Mouse (Mus musculus) cerebellum, adult 2 months (tissue): ENCODE measurements around the gene Soga3. TPM values are rescaled to one million over a fixed set of nuclear protein-coding genes. Genes with fewer than 3 reads are reported as not detected.

Experiments
- DNase-seq, 2 experiments: peaks; one replicate each; pipeline ENCODE4 v3.0.0; 2021
- H3K27ac ChIP-seq: fragments of 200-500 bp; 2 replicates; pipeline ENCODE4 v1.5.1; 2012; ENCODE audit warnings: low read length, control low read depth, inconsistent platforms; ENCODE audit not compliant: insufficient read depth
- H3K27me3 ChIP-seq: fragments of 200-500 bp; 2 replicates; pipeline ENCODE4 v1.6.1; 2012; ENCODE audit warnings: inconsistent platforms, mild to moderate bottlenecking, low read length, moderate library complexity; ENCODE audit not compliant: control insufficient read depth, insufficient read depth
- H3K4me1 ChIP-seq: fragments of 200-500 bp; 2 replicates; pipeline ENCODE4 v1.6.1; 2011; ENCODE audit warnings: low read length; ENCODE audit not compliant: control insufficient read depth, insufficient read depth
- H3K4me3 ChIP-seq: fragments of 200-500 bp; replicated peaks from 2 replicates; pipeline ENCODE3; 2011; ENCODE audit warnings: mild to moderate bottlenecking, low read depth, low read length, control low read depth; ENCODE audit not compliant: insufficient read depth
- CTCF ChIP-seq: fragments of 200-500 bp; IDR thresholded peaks from 2 replicates; pipeline ENCODE4 v1.5.1; 2011; ENCODE audit warnings: low read depth, mild to moderate bottlenecking, control low read depth, low read length, moderate library complexity, borderline replicate concordance; ENCODE audit not compliant: insufficient read depth
- POLR2A ChIP-seq: fragments of 200-500 bp; IDR thresholded peaks from 2 replicates; pipeline ENCODE4 v1.6.1; 2011; ENCODE audit warnings: low read length, control low read depth, borderline replicate concordance; ENCODE audit not compliant: insufficient read depth
- WGBS: fragments of 180-500 bp; shearing (Covaris S2); methylation state at CpG from one replicate; pipeline ENCODE4 v1.1.7; 2018; 5-methylcytosine and 5-hydroxymethylcytosine counted together
- polyA plus RNA-seq: library from polyadenylated mRNA; depleted of rRNA; stranded (reverse); fragments of >200 nt; gene quantifications from 2 replicates; pipeline ENCODE4 v1.2.3, GENCODE M21; 2012; rRNA removed

Soga3 gene
- polyA plus RNA-seq, 1 experiment, result 37.3 TPM

- no peak for DNase-seq
- Histone ChIP-seq H3K27me3 (no peaks in the 10 kb centered on the region), H3K4me1 (no peaks in the 10 kb centered on the region), H3K27ac (no peak overlapping the region), H3K4me3 (no peak overlapping the region)
- WGBS, result 60% methylated on average over 3 of the region's 3 CpGs
- TF ChIP-seq POLR2A (no peak), CTCF (no peak)
Observed at GRCm38 (mm10) chr10:29208735-29209134, 65.1 kb downstream of the Soga3 start.

GRCm38 (mm10) chr10:29211453-29211852 lies 67.8 kb downstream of the Soga3 start, which contains the start of gene 9330159F19Rik:
TSS of gene 9330159F19Rik (plus strand) at chr10:29211606.
- peak in 1 of 2 experiments; percentile 19 for DNase-seq
- peak within 1 kb of the TSS; percentile 28 for H3K4me3 ChIP-seq
- WGBS, result 35% methylated on average over 4 of the region's 4 CpGs
- no peak within 1 kb of the TSS; the same call in 1 of the 2 replicates for H3K27ac ChIP-seq
- no peaks in the 10 kb centered on the region for H3K27me3 ChIP-seq
- TF ChIP-seq POLR2A (no peak), CTCF (no peak)
- H3K4me1 ChIP-seq, result no peaks in the 10 kb centered on the region

DNA sequence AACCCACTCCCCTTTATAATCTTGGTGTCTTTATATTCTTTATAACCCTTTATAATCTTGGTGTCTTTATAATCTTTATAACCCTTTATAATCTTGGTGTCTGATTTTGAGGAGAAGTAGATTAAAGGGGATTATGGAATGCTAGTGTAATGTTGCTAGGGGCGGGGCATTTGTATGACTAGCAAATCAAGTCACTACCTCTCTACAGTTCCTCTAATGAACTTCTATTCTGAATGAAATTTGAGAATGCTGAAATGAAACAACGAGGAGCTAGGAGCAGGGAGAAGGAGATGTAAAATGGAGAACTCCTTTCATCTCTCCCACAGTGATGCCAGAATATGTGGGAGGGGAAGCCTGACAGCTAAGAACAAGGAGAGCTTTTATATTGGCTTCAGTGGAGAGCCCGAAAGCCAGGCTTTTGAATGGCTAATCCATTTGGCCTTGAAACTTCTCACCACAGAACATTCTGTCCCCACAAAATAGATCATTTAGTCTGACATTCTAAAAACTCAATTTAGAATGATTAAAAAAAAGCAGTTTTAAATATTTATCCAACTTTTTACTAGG lies 70.0 kb downstream of the Soga3 start:
- Histone ChIP-seq H3K4me1 (0 out of 2 replicates have a peak, but pooled peaks cover 2% of the 10 kb centered on the region), H3K27me3 (no peaks in the 10 kb centered on the region), H3K4me3 (no peak overlapping the region), H3K27ac (no peak overlapping the region)
- WGBS, result 50% methylated on average over 3 of the region's 3 CpGs
- TF ChIP-seq POLR2A (no peak), CTCF (no peak)
- peak in 1 of 2 experiments; percentile 20 for DNase-seq

- TF ChIP-seq CTCF (no peak), POLR2A (no peak)
- WGBS, result 97% methylated on average over 1 of the region's 1 CpGs
- H3K4me3 ChIP-seq, result no peak overlapping the region
- H3K27ac ChIP-seq, result no peak overlapping the region
- H3K4me1 ChIP-seq, result 0 out of 2 replicates have a peak, but pooled peaks cover 2% of the 10 kb centered on the region
- no peak for DNase-seq
- no peaks in the 10 kb centered on the region for H3K27me3 ChIP-seq
Observed at GRCm38 (mm10) chr10:29216957-29217356, 73.3 kb downstream of the Soga3 start.

DNA sequence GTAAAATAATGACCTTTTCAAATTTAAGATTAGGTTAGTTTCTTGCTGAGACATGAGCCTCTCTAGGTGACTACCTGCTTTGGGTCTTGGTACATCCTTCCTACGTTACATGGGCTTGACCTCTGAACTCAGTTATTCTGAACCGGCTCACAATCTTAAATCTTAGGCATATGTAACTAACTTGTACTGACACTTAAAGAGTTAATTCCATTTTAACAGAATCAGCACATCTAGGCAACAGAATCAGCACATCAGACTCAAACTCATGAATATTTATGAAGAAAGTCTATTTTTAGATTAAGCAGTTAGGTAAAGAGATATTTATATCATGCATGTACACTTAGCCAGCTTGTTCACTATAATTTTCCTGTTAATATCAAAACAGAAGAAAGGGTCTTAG lies 73.8 kb downstream of the Soga3 start:
- Histone ChIP-seq H3K27ac (no peak overlapping the region), H3K4me3 (no peak overlapping the region), H3K4me1 (0 out of 2 replicates have a peak, but pooled peaks cover 2% of the 10 kb centered on the region), H3K27me3 (no peaks in the 10 kb centered on the region)
- no peak for DNase-seq
- WGBS, result 72% methylated on average over 2 of the region's 2 CpGs
- TF ChIP-seq CTCF, result no peak
- TF ChIP-seq POLR2A, result no peak

DNA sequence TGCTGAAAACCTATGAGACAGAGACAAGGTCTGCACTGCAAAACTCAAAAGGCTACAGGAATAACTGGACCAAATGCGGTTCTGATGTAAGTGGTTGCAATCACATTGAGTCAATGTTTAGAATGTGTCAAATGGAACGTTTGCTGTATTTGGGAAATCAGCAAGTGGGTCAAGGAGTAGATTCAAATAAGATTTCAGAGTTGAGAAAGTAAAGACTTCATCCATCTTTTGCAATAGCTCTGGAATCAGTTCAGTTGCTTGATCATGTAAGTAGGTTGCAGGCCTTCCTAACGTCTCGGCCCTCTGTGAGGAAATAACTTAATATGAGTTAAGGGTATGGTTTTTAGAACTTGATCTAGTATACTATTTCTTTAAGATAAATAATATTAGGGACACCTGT lies 81.7 kb downstream of the Soga3 start:
- 93% methylated on average over 4 of the region's 4 CpGs for WGBS
- TF ChIP-seq CTCF, result no peak
- TF ChIP-seq POLR2A, result no peak
- DNase-seq, result no peak
- H3K4me3 ChIP-seq, result no peak overlapping the region
- H3K27ac ChIP-seq, result no peak overlapping the region
- H3K27me3 ChIP-seq, result no peaks in the 10 kb centered on the region
- no peaks in the 10 kb centered on the region for H3K4me1 ChIP-seq

DNA sequence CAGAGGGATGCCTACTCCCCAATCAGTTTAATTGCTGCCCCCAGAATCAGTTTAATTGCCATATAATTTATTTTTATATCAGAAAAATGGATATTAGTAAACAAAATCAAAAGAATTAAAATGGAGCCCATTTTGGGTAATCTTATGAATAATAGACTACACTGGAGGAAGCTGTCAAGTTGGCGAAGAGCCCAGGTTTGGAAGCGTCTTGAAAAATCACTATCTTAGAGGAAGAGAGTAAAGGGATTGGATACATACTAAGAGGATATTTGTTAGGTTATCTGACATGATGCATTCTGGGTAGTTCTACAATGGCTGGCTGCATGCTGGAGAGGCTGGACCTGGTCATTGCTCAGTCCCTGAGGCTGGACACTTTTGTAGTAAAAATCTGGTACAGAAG lies 87.6 kb downstream of the Soga3 start:
- Histone ChIP-seq H3K27me3 (no peaks in the 10 kb centered on the region), H3K4me1 (no peaks in the 10 kb centered on the region), H3K27ac (no peak overlapping the region), H3K4me3 (no peak overlapping the region)
- TF ChIP-seq CTCF, result no peak
- no peak for TF ChIP-seq POLR2A
- 48% methylated on average over 2 of the region's 2 CpGs for WGBS
- DNase-seq, result no peak

Other genes with a start within 250 kb of the Soga3 start
- gene 2310057J18Rik, start 157.5 kb upstream of the Soga3 start, polyA plus RNA-seq, result not detected in 2 replicates
- gene Gm49353, start 55.1 kb downstream of the Soga3 start, polyA plus RNA-seq, result 6.9 and 7.5 TPM in 2 replicates
- 37.2 and 39.0 TPM in 2 replicates for gene 9330159F19Rik, start 67.8 kb downstream of the Soga3 start, polyA plus RNA-seq
- gene Echdc1, start 169.3 kb downstream of the Soga3 start, polyA plus RNA-seq, result 34.0 and 35.7 TPM in 2 replicates
- gene Rnf146, start 218.6 kb downstream of the Soga3 start, polyA plus RNA-seq, result 92.6 and 108 TPM in 2 replicates